Mouse (Mus musculus) lung, postnatal 36 days (tissue): ENCODE data around the gene Slc7a6os.
A peak's percentile ranks its signal among the peaks of the same experiment; 100 is the strongest.
"Not testable (repeated sequence)": the region's sequence is repeated elsewhere in the genome, so short reads cannot be mapped to it uniquely, and the experiment has no call there.

Source experiments
- DNase-seq: peaks from one replicate; pipeline ENCODE4 v3.0.0; 2022; ENCODE audit warnings: mixed read lengths

The Slc7a6os gene

GRCm38 (mm10) chr8:106210821-106211345 is at the start of gene Slc7a6os, which contains the start of gene Prmt7:
Gene Slc7a6os (minus strand): TSS chr8:106210935.
Gene Prmt7 (plus strand): TSS chr8:106210936.
- peak; percentile 98 for DNase-seq

GRCm38 (mm10) chr8:106259579-106260255 is 49.0 kb upstream of the Slc7a6os start:
- DNase-seq = no peak

DNA sequence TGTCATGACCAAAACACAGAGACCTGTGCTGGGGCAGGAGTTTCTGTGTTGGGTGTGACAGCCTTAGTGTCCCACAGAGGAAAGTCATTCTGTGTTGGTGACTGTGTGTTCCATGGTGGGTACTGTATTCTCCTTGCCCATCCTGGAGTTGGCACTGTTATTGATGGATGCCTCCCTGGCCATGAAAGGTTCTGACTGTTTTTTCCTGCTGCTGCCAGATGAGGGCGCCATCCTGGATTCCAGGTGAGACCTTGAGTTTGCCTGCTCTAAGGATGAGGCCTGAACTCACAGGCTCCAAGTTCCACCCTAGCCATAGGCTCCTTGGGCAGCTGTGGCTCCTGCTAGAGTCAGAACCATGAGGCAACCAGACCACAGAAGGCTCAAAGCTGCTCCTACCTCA is 47.4 kb upstream of the Slc7a6os start:
- DNase-seq = peak; percentile 12

DNA sequence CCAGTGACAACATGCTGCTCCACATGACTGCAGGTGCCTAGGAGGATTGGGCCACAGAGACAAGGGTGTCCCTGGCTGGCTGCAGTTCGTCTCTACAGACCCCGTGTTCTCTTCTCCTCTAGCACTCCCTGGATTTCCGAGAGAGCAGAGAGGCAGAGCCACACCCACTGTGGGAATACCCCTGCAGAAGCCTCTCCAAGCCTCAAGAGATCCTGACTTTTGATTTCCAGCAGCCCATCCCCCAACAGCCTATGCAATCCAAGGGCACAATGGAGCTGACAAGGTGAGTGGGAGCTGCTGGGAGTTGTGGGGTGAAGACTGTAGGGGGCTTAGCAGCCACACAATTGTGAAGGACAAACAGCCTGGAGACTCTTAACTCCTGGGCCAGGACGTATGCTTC is 39.5 kb upstream of the Slc7a6os start:
- DNase-seq = no peak

GRCm38 (mm10) chr8:106237106-106237505 is 26.4 kb upstream of the Slc7a6os start:
- no peak for DNase-seq

GRCm38 (mm10) chr8:106234567-106235261 is 24.0 kb upstream of the Slc7a6os start:
- DNase-seq = no peak

DNA sequence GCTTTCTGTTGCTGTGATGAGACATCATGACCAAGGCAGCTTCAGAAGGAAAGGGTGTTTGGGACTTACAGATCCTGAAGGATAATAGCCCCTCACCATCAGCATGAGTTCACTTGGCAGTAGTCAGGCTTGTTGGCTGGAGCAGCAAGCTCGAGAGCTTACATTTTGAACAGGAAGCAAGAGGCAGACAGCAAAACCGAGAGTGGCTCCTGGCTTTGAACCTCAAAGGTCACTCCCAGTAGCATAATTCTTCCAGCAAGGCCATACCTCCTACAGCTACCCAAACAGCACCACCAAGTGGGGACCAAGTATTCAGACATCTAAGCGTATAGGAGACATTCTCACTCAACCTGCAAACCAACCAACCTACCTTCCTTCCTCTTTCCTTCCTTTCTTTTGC is 22.0 kb upstream of the Slc7a6os start:
- no peak for DNase-seq

DNA sequence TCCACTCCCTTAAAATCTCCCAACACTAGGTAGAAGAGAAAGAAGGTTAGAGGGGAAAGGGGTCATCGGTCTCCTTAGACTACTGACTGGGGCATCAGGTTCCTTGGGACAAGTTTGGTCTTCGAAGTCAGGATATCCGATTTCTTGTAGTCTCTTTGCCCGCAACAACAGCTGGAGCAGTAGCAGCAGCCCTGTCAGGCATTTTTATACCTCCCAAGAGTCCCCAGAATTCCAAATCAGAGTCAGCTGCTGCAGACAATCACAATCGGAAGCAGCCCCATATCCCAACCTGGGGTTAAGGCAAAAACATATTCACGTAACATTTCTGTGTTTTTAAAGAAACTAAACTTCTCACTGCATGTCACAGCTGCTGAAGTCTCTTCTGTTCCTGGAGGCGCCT is 20.8 kb upstream of the Slc7a6os start:
- DNase-seq = no peak

GRCm38 (mm10) chr8:106226589-106226988 is 15.9 kb upstream of the Slc7a6os start:
- DNase-seq = peak; percentile 76

- no peak for DNase-seq
These were observed 8.9 kb upstream of the Slc7a6os start for GRCm38 (mm10) chr8:106219620-106220019.

GRCm38 (mm10) chr8:106213959-106214358 is 3.2 kb upstream of the Slc7a6os start:
- no peak for DNase-seq

DNA sequence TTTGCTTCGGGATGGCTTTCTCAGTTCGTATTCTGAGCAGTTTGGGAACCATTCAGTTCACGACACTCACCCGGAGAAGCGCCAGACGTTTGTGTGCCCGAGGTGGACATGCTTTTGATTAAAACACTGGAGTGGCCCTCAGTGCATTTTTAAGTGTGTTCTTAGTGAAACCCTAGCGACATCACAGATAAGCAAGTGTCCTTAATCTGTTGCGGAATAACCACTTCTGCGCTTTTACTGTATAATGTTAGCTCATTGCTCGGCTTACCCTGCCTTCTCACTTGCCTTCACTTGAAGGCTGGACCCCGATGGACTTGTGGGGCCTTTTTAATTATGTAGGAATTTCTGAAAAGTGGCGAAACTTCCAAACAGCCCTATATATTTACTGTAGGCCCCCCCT is 686 bp upstream of the Slc7a6os start:
- peak; percentile 23 for DNase-seq

GRCm38 (mm10) chr8:106210035-106210731 is 552 bp downstream of the Slc7a6os start:
- peak; percentile 17 for DNase-seq

GRCm38 (mm10) chr8:106199596-106199995 is 11.1 kb downstream of the Slc7a6os start:
- not testable (repeated sequence) for DNase-seq

DNA sequence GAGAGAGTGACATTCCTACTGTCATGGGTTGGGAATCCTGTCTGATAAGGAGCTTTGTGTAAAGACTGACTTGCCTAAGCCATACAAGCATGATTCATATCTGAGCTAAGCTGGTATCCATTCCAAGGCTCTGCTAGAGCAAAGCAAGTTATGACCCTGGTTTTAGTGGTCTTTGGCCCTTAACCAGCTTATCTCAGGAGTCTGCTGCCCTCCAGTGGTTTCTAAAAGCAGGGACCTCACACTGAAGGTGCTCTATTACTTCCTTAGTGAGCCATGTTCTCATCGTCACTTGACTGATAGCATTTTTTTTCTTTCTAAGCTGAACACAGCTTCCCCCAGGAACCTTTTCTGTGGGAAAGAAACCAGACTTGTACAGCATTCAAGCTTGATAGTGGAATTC is 12.0 kb downstream of the Slc7a6os start:
- DNase-seq = peak; percentile 71

- no peak for DNase-seq
These were observed 16.7 kb downstream of the Slc7a6os start for GRCm38 (mm10) chr8:106194062-106194461.

DNA sequence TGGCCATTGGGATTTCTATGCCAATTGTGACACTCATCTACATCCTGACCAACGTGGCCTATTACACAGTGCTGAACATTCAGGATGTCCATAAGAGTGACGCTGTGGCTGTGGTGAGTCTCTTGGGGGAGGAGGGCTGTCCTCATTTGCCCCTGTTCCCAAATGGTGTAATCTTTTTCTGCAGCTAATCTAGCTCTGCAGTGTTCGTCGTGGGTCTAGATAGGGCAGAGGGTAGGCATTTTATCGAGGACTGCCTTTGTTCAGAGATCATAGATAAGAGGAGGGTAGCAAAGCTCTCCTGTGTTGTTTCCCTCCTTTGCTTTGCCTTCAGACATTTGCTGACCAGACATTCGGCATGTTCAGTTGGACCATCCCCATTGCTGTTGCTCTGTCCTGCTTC is 17.6 kb downstream of the Slc7a6os start:
- DNase-seq = no peak

- no peak for DNase-seq
These were observed 19.1 kb downstream of the Slc7a6os start for GRCm38 (mm10) chr8:106191639-106192038.

- DNase-seq = no peak
These were observed 21.6 kb downstream of the Slc7a6os start for GRCm38 (mm10) chr8:106189162-106189561.

DNA sequence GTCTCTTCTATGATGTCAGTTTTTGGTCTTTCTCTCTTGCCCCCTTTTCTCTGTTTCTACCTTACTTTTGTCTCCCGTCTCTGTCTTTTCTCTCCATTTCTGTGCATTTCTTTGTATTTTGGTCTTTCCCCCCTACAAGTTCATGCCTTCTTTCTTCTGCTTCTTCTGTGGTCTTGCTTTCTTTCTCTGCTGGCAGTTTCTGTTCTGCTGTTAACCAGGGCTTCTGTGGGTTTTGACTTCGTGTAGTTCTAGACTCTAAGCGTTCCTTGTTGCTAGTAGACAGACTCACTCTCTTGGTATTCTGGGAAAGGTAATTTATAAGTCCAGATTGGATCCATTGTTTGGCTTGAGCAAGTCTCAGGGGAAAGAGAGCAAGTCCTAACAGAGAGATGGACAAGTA is 24.3 kb downstream of the Slc7a6os start:
- no peak for DNase-seq

- peak; percentile 76 for DNase-seq
These were observed 25.0 kb downstream of the Slc7a6os start for GRCm38 (mm10) chr8:106185628-106186270.

GRCm38 (mm10) chr8:106178428-106178827 is 32.3 kb downstream of the Slc7a6os start:
- DNase-seq = peak; percentile 17

GRCm38 (mm10) chr8:106177594-106177993 is 33.1 kb downstream of the Slc7a6os start:
- DNase-seq = no peak
